Mouse (Mus musculus) R1 (cell line): Measurements from ENCODE around the gene Proser3.

Source experiments
- DNase-seq: peaks from one replicate; pipeline ENCODE4 v3.0.0-alpha.2; 2018; ENCODE audit warnings: low read depth, low spot score

Proser3 gene

DNA sequence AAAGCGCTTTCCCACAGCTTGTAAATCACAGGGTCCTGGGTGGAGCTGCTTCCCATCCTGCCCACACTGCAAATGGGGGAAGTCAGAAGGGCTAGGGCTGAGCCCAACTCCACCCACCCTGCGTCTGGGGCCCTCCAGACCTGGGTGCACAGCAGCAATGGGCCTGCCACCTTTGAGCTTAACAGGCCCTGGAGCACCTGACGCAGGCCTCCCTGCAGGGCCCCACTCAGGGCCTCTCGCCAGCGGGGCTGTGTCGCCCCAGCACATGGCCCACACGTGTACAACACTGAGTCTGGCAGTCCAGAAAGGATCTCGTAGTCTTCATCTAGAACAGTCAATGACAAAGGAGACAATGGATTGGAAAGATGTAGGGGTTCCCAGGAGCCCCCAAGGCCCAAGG, 27.9 kb upstream of the Proser3 start:
- no peak for DNase-seq

DNA sequence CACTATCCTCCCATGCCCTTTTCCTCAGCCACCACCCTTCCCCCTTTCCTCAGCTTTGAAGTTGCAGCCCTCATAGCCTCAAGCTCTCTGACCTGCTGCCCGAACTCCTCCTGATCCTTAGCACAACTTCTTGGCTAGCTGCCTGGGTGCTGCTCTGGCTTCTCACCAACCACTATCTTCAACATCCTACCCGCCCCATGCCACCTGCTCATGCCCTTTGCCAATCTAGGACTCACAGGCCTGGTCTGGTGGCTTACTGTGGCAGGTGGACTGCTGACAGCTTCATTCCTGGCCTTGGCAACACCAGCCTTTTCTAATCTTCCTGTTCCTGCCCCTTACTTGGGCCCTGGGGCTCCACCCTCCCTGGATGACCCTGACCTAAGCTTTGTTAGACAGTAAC, 20.9 kb upstream of the Proser3 start:
- no peak for DNase-seq

DNA sequence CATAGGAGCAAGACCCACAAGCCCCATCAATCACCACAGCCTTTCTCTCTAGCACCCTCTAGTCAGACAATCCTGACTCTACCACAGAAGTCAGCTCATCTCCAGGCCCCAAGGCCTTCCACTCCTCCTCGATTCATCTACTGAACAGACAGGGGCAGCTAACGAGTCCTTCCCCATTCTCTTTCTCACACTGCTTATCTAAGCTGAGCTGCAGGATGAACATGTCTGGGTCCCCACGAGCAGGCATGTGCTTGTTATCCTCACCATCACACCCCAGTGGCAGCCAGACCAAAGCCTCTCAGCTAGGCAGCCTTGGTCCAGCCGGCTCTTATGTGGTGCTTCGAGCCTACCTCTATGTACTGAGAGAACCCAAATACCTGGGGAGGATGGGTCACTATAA, 20.3 kb upstream of the Proser3 start:
- no peak for DNase-seq

DNA sequence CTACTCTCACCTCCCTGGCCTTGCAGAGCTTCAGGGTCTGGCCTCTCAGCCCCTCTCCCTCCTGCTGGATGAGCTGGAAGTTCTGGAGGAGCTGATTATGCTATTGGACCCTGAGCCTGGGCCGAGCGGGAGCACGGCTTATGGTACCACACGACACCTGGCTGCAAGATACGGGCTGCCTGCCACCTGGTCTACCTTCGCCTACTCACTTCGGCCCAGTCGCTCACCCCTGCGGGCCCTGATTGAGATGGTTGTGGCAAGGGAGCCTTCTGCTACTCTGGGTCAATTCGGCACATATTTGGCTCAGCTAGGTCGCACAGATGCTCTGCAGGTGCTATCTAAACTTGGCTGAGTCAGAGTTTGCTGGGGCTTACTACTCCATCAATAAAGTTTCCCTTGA, 15.5 kb upstream of the Proser3 start:
- no peak for DNase-seq

DNA sequence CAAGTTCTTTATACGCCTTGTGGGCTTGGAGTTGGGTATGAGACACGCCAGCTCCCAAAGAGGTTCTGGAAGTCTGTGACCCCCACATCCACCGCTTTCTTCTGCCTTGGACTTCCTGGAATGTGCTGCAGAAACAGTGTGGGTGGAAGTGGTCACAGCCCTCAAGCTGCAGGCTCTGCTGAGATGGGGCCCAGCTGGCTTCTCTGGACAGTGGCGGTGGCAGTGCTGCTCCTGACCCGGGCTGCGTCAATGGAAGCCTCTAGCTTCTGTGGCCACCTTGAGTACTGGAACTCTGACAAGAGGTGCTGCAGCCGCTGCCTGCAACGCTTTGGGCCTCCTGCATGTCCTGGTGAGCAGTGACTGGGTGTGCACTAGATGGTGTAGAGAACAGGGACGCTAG, 13.9 kb upstream of the Proser3 start:
- no peak for DNase-seq

DNA sequence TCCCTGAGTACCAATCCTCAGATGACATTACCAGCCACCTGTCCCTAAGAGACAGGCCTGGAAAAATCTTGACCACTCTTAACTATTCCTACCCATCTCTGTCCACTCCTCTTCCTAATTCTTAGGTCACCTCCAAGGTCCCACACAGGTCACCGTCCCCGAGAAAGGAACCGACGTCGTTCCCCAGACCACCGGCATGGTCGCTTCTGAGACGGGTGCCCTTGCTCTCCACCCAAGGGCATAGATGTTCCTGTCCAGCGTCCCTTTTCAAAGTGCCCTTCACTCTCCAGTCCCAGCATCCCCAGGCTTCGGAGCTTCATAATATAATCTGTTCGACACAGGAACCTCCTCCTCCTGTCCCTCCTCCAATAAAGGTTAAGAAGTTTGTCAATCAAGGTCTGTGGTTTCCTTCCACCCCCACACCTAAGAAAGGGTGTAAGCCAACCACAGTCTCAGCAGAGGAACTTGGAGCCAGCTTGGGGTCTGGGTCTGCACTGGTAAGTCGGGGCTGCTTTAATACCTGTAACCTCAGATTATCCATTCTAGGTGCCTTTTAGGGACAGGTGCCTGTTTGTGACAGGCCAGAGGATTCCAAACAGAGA, 13.0 kb upstream of the Proser3 start, which contains the start of gene Igflr1:
Igflr1 (plus strand) TSS at position 458 of the 602 bp plus-strand sequence.
- DNase-seq = no peak

DNA sequence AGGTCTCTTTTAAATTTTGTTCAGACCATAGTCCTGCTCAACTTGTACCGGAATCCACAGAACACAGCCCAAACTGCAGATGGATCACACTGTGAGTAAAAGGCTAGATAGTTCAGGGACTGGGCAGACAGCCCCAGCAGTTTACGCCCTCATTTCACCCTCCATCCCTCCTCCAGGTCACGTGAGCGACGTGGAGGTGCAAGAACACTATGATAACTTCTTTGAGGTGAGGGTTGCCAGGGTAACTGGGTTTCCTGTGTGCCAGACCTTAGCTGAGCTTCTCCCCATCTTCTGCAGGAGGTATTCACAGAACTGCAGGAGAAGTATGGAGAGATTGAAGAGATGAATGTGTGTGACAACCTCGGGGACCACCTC, 11.8 kb upstream of the Proser3 start:
- DNase-seq = peak; percentile 66

DNA sequence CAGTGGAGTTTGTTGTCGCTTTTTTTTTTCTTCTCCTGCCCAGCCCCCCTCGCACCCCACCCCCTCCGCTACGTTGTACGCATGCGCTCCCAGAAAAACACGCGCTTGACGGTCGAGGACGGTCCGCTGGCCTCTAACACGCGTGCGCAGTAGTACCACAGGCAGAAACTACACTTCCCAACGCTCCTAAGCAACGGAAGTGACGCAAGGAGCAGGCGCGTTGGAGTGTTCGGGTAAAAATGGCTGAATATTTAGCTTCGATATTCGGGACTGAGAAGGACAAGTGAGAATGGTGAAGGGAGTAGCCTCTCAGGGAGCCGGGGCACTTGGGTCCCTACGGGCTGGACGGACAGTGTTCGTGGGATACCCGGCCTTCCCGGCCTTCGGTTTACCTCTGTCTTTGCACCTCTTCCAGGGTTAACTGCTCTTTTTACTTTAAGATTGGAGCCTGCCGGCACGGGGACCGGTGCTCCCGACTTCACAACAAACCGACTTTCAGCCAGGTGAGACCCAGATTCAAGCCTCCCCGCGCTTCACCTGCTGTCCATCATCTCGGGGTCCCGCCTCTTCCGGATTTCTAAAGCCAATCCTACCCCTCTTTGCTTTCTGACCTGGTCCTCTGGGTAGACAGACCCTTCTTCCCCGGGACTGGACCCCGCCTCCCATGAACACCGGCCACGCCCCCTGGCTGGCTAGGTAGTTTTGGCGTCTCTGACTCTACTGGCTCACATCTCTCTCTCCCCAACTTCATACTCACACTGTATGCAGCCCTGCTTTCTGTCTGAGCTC, 11.2 kb upstream of the Proser3 start, which contains the start of the genes U2af1l4, Gm49396 and Psenen:
U2af1l4 (plus strand) TSS at position 185 of the 789 bp plus-strand sequence.
Gm49396 (plus strand) TSS at position 228 of the 789 bp plus-strand sequence.
Psenen (minus strand) TSS at position 511 of the 789 bp plus-strand sequence.
- DNase-seq = peak; percentile 99

DNA sequence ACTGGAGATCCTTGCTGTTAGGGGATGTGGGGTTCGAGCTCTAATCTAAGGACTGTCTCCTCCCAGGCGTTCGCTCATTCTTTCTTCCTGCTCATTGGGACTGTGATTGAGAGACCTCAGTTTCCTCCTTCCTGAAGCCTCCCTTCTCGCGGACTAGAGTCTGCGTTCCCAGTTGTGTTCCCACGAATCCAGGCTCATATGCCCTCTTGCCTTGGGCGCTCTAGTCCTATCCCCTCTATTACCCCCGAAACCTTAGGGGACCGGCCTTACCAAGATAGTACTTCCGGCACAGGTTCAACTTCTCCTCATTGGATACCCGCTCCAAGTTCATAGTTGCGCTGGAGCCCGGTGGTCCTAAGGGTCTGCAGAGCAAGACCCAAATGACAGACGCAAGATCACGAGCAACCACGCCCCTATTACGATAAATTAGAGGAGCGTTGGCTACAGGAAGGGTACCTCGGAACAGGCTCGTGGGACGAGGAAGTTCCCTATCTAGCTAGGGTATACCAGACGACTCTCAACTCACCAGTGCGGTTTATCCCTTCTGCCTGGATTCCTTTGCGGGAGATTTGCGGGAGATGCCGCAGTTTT, 10.5 kb upstream of the Proser3 start:
- no peak for DNase-seq

DNA sequence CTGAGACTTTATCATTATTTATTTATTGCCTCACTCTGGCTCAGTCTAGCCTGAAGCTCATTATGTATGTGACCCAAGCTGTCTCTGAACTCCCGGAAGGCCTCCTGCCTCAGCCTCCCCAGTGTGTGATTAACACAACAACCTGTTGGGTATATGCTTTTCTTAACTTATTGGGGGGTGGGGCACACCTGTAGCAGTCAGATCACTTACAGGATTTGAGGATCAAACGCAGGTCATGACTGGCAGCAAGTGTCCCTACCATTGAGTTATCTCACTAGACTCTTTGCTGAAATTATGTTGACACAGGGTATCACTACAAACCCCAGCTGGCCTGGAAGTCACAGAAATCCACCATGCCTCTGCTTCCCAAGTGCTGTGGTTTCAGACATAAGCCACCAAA, 8.2 kb upstream of the Proser3 start:
- no peak for DNase-seq

DNA sequence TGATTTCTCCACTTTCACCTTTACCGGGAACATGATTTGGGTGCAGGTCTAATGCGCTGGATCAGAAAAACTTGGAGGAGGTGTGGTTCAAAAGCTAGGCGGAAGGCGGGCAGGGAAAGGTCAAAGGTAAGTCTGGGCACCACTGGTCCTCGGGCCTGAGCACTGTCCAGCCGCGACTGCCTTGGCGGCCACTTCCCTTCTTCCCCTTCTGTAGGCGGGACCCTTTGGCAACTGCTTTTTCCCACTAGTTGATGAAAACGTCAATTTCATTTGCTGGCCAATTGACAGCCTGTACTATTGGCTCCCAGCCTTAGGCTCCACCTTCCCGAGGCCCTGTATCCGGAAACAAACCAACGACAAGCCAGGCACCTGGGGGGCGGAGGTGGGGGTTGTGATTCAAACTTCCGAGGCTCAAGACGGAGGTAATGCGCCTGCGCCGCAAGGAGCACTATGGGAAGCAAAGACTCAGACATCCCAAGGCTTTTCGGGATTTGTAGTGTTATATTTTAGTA, 7.4 kb upstream of the Proser3 start, which contains the start of gene Lin37:
Lin37 (minus strand) TSS at position 396 of the 512 bp plus-strand sequence.
- peak; percentile 99 for DNase-seq

DNA sequence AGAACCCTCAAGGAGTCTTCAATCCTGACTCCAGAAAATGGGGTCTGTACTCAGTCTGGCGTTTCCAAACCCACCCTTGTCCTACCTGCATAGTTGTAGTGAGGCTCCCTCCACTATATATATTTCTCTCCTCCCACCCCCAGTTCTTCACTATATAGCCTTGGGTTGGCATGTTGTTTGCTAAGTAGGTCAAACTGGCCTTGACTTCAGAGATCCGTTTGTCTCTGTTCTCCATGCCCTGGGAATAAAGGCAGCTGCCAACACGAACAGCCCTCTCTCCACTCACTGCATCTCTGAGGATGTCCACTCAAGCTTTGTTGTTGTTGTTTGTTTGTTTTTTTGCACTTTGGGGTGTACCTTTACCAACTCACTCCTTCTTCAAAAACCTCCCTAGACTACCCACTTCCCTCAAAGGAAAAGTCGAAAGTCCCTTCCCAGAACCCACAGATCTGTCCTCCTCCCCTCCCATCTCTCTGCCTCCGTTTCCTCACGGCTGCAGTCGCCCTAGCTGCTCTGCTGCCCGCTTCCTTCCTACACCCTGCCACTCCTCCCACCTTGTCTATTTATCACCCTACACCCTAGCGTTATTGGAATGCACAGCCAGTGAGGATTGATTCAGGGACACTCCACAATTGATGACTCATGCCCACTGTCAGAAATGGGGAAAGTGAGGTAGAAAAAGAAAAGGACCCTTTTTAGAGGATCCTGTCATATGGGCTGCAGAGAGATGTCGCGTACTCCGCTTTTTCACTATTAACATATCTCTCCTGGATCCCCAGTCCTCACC, 6.8 kb upstream of the Proser3 start:
- DNase-seq = no peak

DNA sequence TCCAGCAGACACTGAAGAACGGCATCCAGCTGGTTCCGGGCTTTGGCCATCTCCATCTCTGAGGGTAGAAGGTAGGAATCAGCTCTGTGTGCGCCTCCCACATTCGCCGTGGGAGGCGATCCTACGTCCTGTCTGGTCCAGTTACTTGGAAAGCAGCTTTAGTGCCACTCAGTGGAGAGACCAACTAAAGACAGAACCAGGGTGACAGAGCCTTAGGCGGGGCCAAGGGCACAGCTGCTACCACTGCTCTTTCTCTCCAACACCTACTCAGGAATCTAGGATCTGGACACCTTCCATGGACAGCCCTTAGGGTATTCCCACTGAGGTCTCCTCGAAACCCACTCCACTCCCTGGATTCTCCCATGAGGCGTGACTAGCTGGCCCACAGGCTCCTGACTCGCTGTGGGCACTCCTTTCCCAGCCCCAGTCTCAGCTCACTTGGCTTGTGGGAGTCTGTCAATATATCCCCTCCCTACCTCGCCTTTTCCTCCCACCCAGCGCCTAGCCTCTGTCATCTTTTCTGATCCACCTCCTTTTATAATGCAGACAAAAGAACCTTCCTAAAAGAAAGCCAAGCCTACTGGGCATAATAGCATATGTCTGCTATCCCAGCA, 5.9 kb upstream of the Proser3 start:
- peak; percentile 39 for DNase-seq

DNA sequence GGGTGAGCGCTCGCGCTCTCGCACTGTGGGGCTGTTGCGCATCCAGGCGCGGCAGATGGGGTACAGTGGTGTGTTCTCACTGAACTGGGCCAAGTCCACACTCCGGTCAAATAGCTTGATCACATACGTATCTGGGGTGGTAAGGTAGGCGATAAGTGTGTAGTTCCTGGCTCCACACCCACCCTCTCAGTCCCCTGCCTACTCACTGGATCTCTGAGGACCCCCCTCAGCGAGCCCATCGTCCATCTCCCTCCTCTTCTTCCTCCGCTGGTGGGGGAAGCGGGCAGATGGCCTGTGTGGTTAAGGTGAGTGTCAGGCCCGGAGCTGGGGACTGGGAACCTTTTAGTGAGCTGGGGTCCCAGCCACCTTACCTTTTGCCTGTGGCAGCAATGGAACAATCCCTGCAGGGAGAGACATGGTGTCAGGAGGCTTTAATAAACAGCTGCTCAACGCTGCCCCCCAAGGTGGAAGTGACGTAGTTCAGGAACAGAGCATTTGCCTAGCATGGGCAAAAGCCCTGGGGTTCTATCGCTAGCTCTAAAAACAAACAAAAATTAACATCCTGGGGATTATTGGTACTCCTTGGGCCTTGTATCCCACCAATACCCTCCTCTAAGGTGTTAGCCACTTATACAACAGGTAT, 4.9 kb upstream of the Proser3 start:
- DNase-seq = peak; percentile 40

DNA sequence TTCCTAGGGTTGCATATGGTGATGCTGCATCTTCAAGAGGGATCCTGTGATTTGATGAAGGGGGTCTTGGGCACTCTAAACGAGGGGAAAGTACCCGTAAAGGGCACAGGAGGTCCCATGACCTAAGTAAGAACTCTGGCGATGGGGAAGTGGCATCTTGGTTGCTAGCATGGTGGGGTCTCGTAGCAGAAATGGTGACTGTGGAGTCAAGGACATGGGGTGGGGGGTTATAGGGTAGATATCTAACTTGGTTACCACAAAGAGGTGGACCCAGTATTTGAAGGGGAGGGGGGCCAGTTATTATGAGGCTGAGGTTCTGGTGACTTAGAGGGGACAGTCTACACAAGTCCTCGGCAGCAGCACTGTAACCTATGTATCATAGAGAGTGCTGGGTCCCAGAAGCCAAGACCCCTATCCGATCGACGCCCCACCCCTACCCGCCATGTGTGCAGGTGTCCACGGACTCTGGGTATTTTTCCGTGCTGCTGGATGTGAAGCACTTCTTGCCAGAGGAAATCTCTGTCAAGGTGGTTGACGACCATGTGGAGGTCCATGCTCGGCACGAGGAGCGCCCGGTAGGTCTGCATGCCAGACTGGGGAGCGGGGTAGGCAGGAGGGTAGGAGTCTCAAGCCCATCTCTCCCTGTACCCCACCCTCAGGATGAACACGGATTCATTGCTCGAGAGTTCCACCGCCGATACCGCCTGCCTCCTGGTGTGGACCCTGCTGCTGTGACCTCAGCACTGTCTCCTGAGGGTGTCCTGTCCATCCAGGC, 1.9 kb upstream of the Proser3 start:
- no peak for DNase-seq

DNA sequence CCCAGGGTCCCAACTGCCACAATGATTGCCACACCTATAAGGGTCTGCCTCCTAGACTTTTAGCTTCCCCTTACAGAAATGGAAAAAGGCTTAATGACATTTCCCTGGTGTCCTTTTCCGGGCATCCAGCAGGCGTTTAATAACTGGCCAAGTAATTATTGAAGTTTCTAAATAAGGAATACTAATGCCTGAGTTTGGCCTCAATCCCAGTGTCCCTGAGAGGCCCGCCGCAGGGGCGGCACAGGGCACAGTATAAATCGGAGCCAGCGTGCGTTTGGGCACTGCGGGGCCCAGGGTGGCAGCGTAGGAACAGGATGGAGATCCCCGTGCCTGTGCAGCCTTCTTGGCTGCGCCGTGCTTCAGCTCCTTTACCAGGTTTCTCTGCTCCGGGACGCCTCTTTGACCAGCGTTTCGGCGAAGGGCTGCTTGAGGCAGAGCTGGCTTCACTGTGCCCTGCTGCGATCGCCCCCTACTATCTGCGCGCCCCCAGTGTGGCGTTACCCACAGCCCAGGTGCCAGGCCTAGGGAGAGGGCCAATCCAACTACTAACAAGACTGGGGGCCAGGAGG, 1.0 kb upstream of the Proser3 start:
- no peak for DNase-seq

DNA sequence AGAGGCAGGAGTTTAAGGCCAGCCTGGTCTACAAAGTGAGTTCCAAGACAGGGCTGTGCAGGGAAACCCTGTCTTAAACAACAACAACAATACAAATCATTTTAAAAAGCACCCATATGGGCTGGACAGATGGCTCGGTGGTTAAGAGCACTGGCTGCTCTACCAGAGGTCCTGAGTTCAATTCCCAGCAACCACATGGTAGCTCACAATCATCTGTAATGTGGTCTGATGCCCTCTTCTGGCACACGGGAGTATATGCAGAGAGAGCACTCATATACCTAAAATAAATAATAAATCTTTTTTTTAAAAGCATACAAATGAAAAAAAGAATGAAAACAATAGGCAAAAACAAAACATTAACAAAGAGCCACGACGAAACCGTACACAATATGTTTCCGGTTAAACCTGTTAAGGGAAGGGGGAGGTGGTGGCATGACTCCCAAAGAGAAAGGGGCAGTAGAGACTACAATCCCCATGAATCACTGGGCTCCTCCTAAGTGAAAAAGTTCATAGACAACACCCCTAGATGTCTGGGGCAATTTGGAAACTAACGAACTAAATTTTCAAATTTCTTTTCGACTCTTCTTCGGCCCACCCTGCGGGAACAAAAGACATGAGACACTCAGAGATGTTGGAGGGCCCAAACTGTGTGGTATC, 526 bp downstream of the Proser3 start:
- DNase-seq = peak; percentile 89

DNA sequence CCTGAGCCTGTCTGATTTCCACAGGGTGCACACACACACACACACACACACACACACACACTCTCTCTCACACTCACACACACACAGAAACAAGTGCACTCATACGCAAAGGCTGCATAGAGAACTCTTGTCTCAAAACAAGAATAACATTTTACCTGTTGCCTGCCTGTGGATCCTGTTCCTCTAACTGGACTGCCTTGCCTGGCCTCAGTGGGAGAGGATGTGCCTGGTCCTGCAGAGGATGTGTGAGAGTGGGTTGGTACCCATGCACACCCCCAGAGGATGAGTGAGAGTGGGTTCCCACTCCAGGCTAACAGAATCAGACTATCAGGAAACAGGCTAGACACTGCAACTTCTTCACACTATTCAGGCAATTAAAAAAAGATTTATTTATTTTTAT, 1.5 kb downstream of the Proser3 start:
- DNase-seq = no peak

DNA sequence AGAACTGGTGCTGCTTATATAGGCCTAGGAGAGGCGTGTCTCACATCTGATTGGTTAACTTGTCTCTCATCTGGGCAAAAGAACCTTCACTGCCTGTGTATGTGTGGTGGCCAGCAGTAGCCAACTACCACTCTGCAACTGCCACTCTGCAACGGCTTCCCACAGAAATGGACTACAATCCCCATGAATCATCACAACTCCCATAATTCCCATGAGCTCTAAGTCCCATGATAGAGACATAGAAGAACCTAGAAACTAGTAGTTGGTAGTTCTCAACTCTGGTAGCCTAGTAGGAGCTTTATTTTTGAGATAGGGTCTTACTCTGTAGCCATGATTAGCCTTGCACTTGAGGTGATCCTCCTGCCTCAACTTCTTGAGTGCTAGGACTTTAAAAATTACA, 2.2 kb downstream of the Proser3 start:
- DNase-seq = no peak
